Mouse (Mus musculus): Measurements from ENCODE around the gene Rnf5.

- no peak for TF ChIP-seq POLR2A (IDR thresholded peaks at IDR 0.05; ENCODE audit: extremely low read depth, insufficient read depth, low read length)
- peak; percentile 38 for TF ChIP-seq CTCF (IDR thresholded peaks at IDR 0.05; ENCODE audit: extremely low read depth, insufficient read depth, low read length)
Observed at GRCm38 (mm10) chr17:34626773-34627092, 23.2 kb upstream of the Rnf5 start.
